Mouse (Mus musculus) layer of hippocampus, adult 11-12 months (tissue): ENCODE measurements around the gene Sp110.
"Not testable (repeated sequence)": the region's sequence is repeated elsewhere in the genome, so short reads cannot be mapped to it uniquely, and the experiment has no call there.

ENCODE experiments used
- DNase-seq: peaks from one replicate; pipeline ENCODE4 v3.0.0; 2022; ENCODE audit warnings: low spot score

Sp110 gene

DNA sequence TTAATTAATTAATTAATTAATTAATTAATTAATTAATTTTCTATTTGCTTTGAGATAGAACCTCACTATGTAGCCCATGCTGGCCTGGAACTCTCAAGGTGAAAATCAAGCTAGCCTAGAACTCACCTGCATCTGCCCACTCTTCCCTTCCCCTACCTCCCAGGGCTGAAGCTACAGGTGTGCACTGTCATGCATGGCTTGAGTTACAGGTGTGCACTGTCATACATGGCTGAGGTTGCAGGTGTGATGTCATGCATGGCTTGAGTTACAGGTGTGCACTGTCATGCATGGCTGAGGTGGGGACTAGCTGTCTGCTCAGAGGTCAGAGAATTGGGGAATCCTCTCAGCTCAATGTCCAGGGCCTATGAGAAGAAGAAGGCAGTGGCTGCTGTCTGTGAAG lies 52.2 kb downstream of the Sp110 start:
- not testable (repeated sequence) for DNase-seq

GRCm38 (mm10) chr1:85543818-85544217 lies 54.8 kb downstream of the Sp110 start:
- DNase-seq, result not testable (repeated sequence)

DNA sequence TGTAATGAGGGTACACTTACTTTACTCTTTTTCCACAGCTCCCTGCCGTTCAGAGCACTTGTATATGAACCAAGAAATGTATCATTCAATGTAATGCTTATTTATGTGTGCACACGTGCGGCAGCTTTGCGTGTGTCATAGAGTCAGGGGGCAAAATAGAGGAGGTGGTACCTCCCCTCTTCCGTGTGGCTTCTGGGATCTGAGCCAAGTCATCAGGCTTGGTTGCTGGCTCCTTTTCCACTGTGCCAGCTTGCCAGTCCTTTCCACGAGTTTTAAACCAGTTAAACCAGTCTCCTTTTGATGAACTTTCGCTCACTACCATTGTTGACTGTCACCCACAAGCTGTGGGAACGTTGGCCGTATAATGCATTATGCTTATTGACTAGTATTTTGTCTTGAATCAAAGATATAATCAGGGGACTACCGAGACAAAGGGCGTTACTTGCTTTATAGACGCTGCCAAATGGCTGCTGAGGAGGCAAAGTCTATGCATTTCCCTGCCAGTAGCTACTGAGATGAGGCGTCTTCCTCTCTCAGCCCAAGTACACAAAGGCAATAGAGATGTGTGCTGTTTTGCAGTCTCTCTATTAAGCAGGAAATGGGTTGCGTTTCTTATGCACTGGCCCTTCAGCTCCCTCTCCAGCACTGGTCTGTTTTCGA lies 70.0 kb downstream of the Sp110 start:
- DNase-seq, result not testable (repeated sequence)
